Mouse (Mus musculus) liver, embryonic 15.5 days (tissue): ENCODE results near the gene Peli2. TPM values are rescaled to one million over a fixed set of nuclear protein-coding genes. Genes with fewer than 3 reads are reported as not detected.
"Not testable (repeated sequence)": the region's sequence is repeated elsewhere in the genome, so short reads cannot be mapped to it uniquely, and the experiment has no call there.

Experiments used
- ATAC-seq: fragments of 200-750 bp; cut with Nextera tagmentation; 2 replicates; pipeline ENCODE4 v1.8.0; 2017; ENCODE audit warnings: moderate number of reproducible peaks, mild to moderate bottlenecking, moderate library complexity; ENCODE audit not compliant: insufficient read depth
- H3K27ac ChIP-seq: fragments of 300-500 bp; sonication (generic); replicated peaks from 2 replicates; pipeline ENCODE4 v1.5.1; 2015; ENCODE audit warnings: mild to moderate bottlenecking, inconsistent platforms
- H3K27me3 ChIP-seq: fragments of 300-500 bp; sonication (generic); 2 replicates; pipeline ENCODE4 v1.6.1; 2015; ENCODE audit warnings: mild to moderate bottlenecking, inconsistent platforms
- H3K36me3 ChIP-seq: fragments of 300-500 bp; sonication (generic); replicated peaks from 2 replicates; pipeline ENCODE4 v1.6.1; 2015; ENCODE audit warnings: moderate library complexity, mild to moderate bottlenecking, inconsistent platforms
- H3K4me1 ChIP-seq: fragments of 300-500 bp; sonication (generic); replicated peaks from 2 replicates; pipeline ENCODE4 v1.6.1; 2015; ENCODE audit warnings: inconsistent platforms
- H3K4me2 ChIP-seq: fragments of 300-500 bp; sonication (generic); 2 replicates; pipeline ENCODE4 v1.6.1; 2015; ENCODE audit warnings: moderate library complexity, mild to moderate bottlenecking, inconsistent platforms
- H3K4me3 ChIP-seq: fragments of 300-500 bp; sonication (generic); replicated peaks from 2 replicates; pipeline ENCODE4 v1.5.1; 2015; ENCODE audit warnings: mild to moderate bottlenecking, inconsistent platforms
- H3K9ac ChIP-seq: fragments of 300-500 bp; sonication (generic); 2 replicates; pipeline ENCODE4 v1.6.1; 2015; ENCODE audit warnings: moderate library complexity, mild to moderate bottlenecking, inconsistent platforms
- H3K9me3 ChIP-seq: fragments of 300-500 bp; sonication (generic); replicated peaks from 2 replicates; pipeline ENCODE4 v1.6.1; 2016; ENCODE audit warnings: inconsistent platforms
- WGBS: fragments of 180-500 bp; shearing (Covaris S2); methylation state at CpG from one replicate; pipeline ENCODE4 v1.1.7; 2015; ENCODE audit warnings: mixed read lengths; ENCODE audit not compliant: insufficient replicate concordance; 5-methylcytosine and 5-hydroxymethylcytosine counted together
- polyA plus RNA-seq: library from polyadenylated mRNA; unstranded; fragments of >200 nt; fragmentation: Nextera tagmentation; extraction: Ambion mirVana; gene quantifications from 2 replicates; pipeline ENCODE4 v1.2.1, GENCODE M21; 2015

Gene Peli2
- polyA plus RNA-seq = 1.1 and 1.8 TPM in 2 replicates

GRCm38 (mm10) chr14:48120752-48121528, at the start of gene Peli2:
Gene Peli2 (plus strand): TSS chr14:48120823.
- H3K4me1 ChIP-seq = peaks cover 6% of the 10 kb centered on the region; the same call in 1 of the 2 replicates
- peak within 1 kb of the TSS; percentile 62 for H3K4me2 ChIP-seq
- ATAC-seq = peak; percentile 71
- under 1% methylated on average over 107 of the region's 117 CpGs for WGBS
- no peaks in the 10 kb centered on the region for H3K36me3 ChIP-seq
- peak within 1 kb of the TSS; percentile 40; the same call in 1 of the 2 replicates for H3K9ac ChIP-seq
- H3K27ac ChIP-seq = peak within 1 kb of the TSS; percentile 51
- H3K27me3 ChIP-seq = peaks cover 58% of the 10 kb centered on the region
- peak within 1 kb of the TSS; percentile 61 for H3K4me3 ChIP-seq
- no peaks in the 10 kb centered on the region for H3K9me3 ChIP-seq

GRCm38 (mm10) chr14:48072104-48072503, 48.5 kb upstream of the Peli2 start:
- H3K4me1 ChIP-seq = no peaks in the 10 kb centered on the region
- H3K4me3 ChIP-seq = no peak overlapping the region
- H3K27me3 ChIP-seq = no peaks in the 10 kb centered on the region
- H3K9me3 ChIP-seq = no peaks in the 10 kb centered on the region
- no peak for ATAC-seq
- H3K9ac ChIP-seq = no peak overlapping the region
- no peaks in the 10 kb centered on the region for H3K36me3 ChIP-seq
- no peak overlapping the region for H3K27ac ChIP-seq
- no peak overlapping the region for H3K4me2 ChIP-seq
- 54% methylated on average over 4 of the region's 4 CpGs for WGBS

GRCm38 (mm10) chr14:48073247-48074161, 47.1 kb upstream of the Peli2 start:
- WGBS = 37% methylated on average over 24 of the region's 24 CpGs
- Histone ChIP-seq H3K4me1 (no peaks in the 10 kb centered on the region), H3K36me3 (no peaks in the 10 kb centered on the region), H3K27me3 (no peaks in the 10 kb centered on the region), H3K9me3 (no peaks in the 10 kb centered on the region), H3K27ac (no peak overlapping the region), H3K4me3 (no peak overlapping the region), H3K9ac (no peak overlapping the region), H3K4me2 (no peak overlapping the region)
- ATAC-seq = peak; percentile 44

GRCm38 (mm10) chr14:48079574-48079973, 41.0 kb upstream of the Peli2 start:
- H3K9me3 ChIP-seq, H3K4me2 ChIP-seq, H3K27me3 ChIP-seq, H3K4me1 ChIP-seq, H3K9ac ChIP-seq, H3K36me3 ChIP-seq, H3K4me3 ChIP-seq, ATAC-seq, H3K27ac ChIP-seq: not testable (repeated sequence)
- 75% methylated on average over 17 of the region's 17 CpGs for WGBS

GRCm38 (mm10) chr14:48083836-48084812, 36.5 kb upstream of the Peli2 start:
- H3K4me1 ChIP-seq = no peaks in the 10 kb centered on the region
- no peak overlapping the region for H3K9ac ChIP-seq
- H3K36me3 ChIP-seq = no peaks in the 10 kb centered on the region
- H3K9me3 ChIP-seq = no peaks in the 10 kb centered on the region
- WGBS = 40% methylated on average over 14 of the region's 14 CpGs
- no peaks in the 10 kb centered on the region for H3K27me3 ChIP-seq
- H3K27ac ChIP-seq = no peak overlapping the region
- ATAC-seq = no peak
- no peak overlapping the region for H3K4me3 ChIP-seq
- no peak overlapping the region for H3K4me2 ChIP-seq

GRCm38 (mm10) chr14:48086682-48087297, 33.8 kb upstream of the Peli2 start:
- no peaks in the 10 kb centered on the region for H3K36me3 ChIP-seq
- ATAC-seq = no peak
- 51% methylated on average over 7 of the region's 7 CpGs for WGBS

GRCm38 (mm10) chr14:48087298-48087830, 33.3 kb upstream of the Peli2 start:
- no peak for ATAC-seq
- Histone ChIP-seq H3K4me2 (no peak overlapping the region), H3K27ac (no peak overlapping the region), H3K4me3 (no peak overlapping the region), H3K27me3 (no peaks in the 10 kb centered on the region), H3K9ac (no peak overlapping the region), H3K4me1 (no peaks in the 10 kb centered on the region), H3K9me3 (no peaks in the 10 kb centered on the region), H3K36me3 (no peaks in the 10 kb centered on the region)
- 57% methylated on average over 8 of the region's 8 CpGs for WGBS

More at GRCm38 (mm10) chr14:48086682-48087297, 33.8 kb upstream of the Peli2 start:
- H3K9ac ChIP-seq = no peak overlapping the region
- H3K27me3 ChIP-seq = no peaks in the 10 kb centered on the region
- no peak overlapping the region for H3K4me3 ChIP-seq
- no peaks in the 10 kb centered on the region for H3K9me3 ChIP-seq
- H3K4me2 ChIP-seq = no peak overlapping the region
- H3K4me1 ChIP-seq = no peaks in the 10 kb centered on the region
- no peak overlapping the region for H3K27ac ChIP-seq

GRCm38 (mm10) chr14:48090465-48090864, 30.2 kb upstream of the Peli2 start:
- H3K27ac ChIP-seq = no peak overlapping the region
- no peak overlapping the region for H3K4me3 ChIP-seq
- H3K4me1 ChIP-seq = no peaks in the 10 kb centered on the region
- H3K27me3 ChIP-seq = no peaks in the 10 kb centered on the region
- H3K9me3 ChIP-seq = no peaks in the 10 kb centered on the region
- ATAC-seq = no peak
- no peaks in the 10 kb centered on the region for H3K36me3 ChIP-seq
- no peak overlapping the region for H3K4me2 ChIP-seq
- 35% methylated on average over 4 of the region's 4 CpGs for WGBS
- H3K9ac ChIP-seq = no peak overlapping the region

GRCm38 (mm10) chr14:48091160-48091559, 29.5 kb upstream of the Peli2 start:
- Histone ChIP-seq H3K4me1 (no peaks in the 10 kb centered on the region), H3K27me3 (no peaks in the 10 kb centered on the region), H3K27ac (no peak overlapping the region), H3K4me2 (no peak overlapping the region), H3K4me3 (no peak overlapping the region), H3K36me3 (no peaks in the 10 kb centered on the region), H3K9me3 (no peaks in the 10 kb centered on the region), H3K9ac (no peak overlapping the region)
- ATAC-seq = no peak
- 74% methylated on average over 8 of the region's 8 CpGs for WGBS

GRCm38 (mm10) chr14:48098253-48098652, 22.4 kb upstream of the Peli2 start:
- Histone ChIP-seq H3K27ac (no peak overlapping the region), H3K4me3 (no peak overlapping the region), H3K27me3 (no peaks in the 10 kb centered on the region), H3K4me1 (no peaks in the 10 kb centered on the region), H3K9me3 (no peaks in the 10 kb centered on the region), H3K36me3 (no peaks in the 10 kb centered on the region), H3K4me2 (no peak overlapping the region), H3K9ac (no peak overlapping the region)
- WGBS = 30% methylated on average over 6 of the region's 6 CpGs
- ATAC-seq = no peak
